Mouse (Mus musculus) embryonic facial prominence, embryonic 12.5 days (tissue): Measurements from ENCODE around the gene Kif13a. TPM values are rescaled to one million over a fixed set of nuclear protein-coding genes. Genes with fewer than 3 reads are reported as not detected.

ENCODE experiments used
- ATAC-seq: fragments of 200-750 bp; cut with Nextera tagmentation; 2 replicates; pipeline ENCODE4 v1.8.0; 2017; ENCODE audit not compliant: insufficient number of reproducible peaks, insufficient read depth, low FRiP score, low TSS enrichment
- H3K27ac ChIP-seq: fragments of 300-500 bp; sonication (generic); 2 replicates; pipeline ENCODE4 v1.5.1; 2016; ENCODE audit warnings: mild to moderate bottlenecking
- H3K27me3 ChIP-seq: fragments of 300-500 bp; sonication (generic); 2 replicates; pipeline ENCODE4 v1.6.1; 2016; ENCODE audit warnings: mild to moderate bottlenecking, moderate library complexity
- H3K36me3 ChIP-seq: fragments of 300-500 bp; sonication (generic); 2 replicates; pipeline ENCODE4 v1.6.1; 2016; ENCODE audit warnings: mild to moderate bottlenecking
- H3K4me1 ChIP-seq: fragments of 300-500 bp; sonication (generic); 2 replicates; pipeline ENCODE4 v1.6.1; 2016
- H3K4me2 ChIP-seq: fragments of 300-500 bp; sonication (generic); replicated peaks from 2 replicates; pipeline ENCODE4 v1.6.1; 2016; ENCODE audit warnings: mild to moderate bottlenecking, moderate library complexity
- H3K4me3 ChIP-seq: fragments of 300-500 bp; sonication (generic); 2 replicates; pipeline ENCODE4 v1.5.1; 2016; ENCODE audit warnings: mild to moderate bottlenecking
- H3K9ac ChIP-seq: fragments of 300-500 bp; sonication (generic); 2 replicates; pipeline ENCODE4 v1.6.1; 2016; ENCODE audit warnings: mild to moderate bottlenecking, moderate library complexity
- H3K9me3 ChIP-seq: fragments of 300-500 bp; sonication (generic); 2 replicates; pipeline ENCODE4 v1.6.1; 2016; ENCODE audit warnings: mild to moderate bottlenecking, moderate library complexity
- whole genome bisulfite sequencing: fragments of 180-500 bp; shearing (Covaris S2); methylation state at CpG from one replicate; pipeline ENCODE4 v1.1.7; 2016; 5-methylcytosine and 5-hydroxymethylcytosine counted together
- polyA plus RNA-seq: library from polyadenylated mRNA; unstranded; fragments of >200 nt; fragmentation: Nextera tagmentation; extraction: Ambion mirVana; gene quantifications from 2 replicates; pipeline ENCODE4 v1.2.1, GENCODE M21; 2016

Gene Kif13a
- polyA plus RNA-seq, 1 experiment from 2014 or later, result 22.9 TPM

DNA sequence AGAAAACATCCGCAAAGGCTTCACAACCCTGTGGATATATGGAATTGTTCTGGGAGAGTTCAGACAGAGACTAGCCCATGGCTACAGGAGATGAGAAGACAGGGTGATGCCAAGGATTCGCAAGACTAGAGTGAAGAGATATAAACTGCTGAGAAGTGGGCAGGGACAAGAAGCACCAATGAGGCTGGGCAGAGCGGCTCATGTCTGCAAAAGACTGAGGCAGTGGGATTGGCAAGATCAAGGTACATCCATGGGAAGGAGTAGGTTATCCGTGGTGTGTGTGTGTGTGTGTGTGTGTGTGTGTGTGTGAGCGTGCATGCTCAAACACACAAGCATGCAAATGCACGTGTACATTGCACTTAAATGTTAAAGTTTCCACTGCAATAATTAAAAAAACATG lies 49.4 kb downstream of the Kif13a start:
- Histone ChIP-seq H3K27me3 (no peaks in the 10 kb centered on the region), H3K36me3 (no peaks in the 10 kb centered on the region), H3K9ac (no peak overlapping the region), H3K4me1 (0 out of 2 replicates have a peak, but pooled peaks cover 9% of the 10 kb centered on the region), H3K9me3 (no peaks in the 10 kb centered on the region), H3K4me3 (no peak overlapping the region), H3K27ac (no peak overlapping the region), H3K4me2 (no peak overlapping the region)
- WGBS, result 79% methylated on average over 6 of the region's 6 CpGs
- ATAC-seq, result no peak

- H3K27ac ChIP-seq, result no peak overlapping the region
- no peaks in the 10 kb centered on the region for H3K36me3 ChIP-seq
- H3K4me3 ChIP-seq, result no peak overlapping the region
- no peak for ATAC-seq
- 84% methylated on average over 4 of the region's 4 CpGs for WGBS
- no peaks in the 10 kb centered on the region for H3K27me3 ChIP-seq
- no peak overlapping the region for H3K4me2 ChIP-seq
- no peak overlapping the region for H3K9ac ChIP-seq
- no peaks in the 10 kb centered on the region for H3K9me3 ChIP-seq
- 0 out of 2 replicates have a peak, but pooled peaks cover 6% of the 10 kb centered on the region for H3K4me1 ChIP-seq
Measured at GRCm38 (mm10) chr13:46877049-46877448, 52.6 kb downstream of the Kif13a start.

DNA sequence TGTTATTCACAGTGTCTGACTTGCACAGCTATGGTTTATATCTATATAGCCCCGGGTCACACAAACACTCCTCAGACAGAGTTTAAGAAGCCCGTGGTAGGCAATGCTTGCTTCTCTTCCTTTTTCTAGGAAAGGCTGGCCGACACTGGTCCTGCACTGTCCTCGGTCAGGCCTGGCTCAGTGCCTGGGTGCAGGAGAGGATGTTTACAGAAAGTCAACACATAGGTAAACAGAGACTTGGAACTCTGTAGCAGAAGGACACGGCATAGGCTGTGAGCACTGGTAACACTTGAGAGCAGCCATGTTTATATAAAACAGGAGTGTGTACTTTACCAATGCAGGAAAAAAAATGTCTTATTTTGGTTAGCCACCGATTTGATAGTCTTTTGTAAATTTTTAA lies 54.3 kb downstream of the Kif13a start:
- H3K27ac ChIP-seq, result no peak overlapping the region
- 68% methylated on average over 6 of the region's 6 CpGs for WGBS
- no peaks in the 10 kb centered on the region for H3K9me3 ChIP-seq
- no peaks in the 10 kb centered on the region for H3K36me3 ChIP-seq
- ATAC-seq, result no peak
- H3K4me2 ChIP-seq, result no peak overlapping the region
- peaks cover 3% of the 10 kb centered on the region; the same call in 1 of the 2 replicates for H3K4me1 ChIP-seq
- no peak overlapping the region for H3K4me3 ChIP-seq
- H3K27me3 ChIP-seq, result no peaks in the 10 kb centered on the region
- no peak overlapping the region for H3K9ac ChIP-seq

GRCm38 (mm10) chr13:46872732-46873131 lies 56.9 kb downstream of the Kif13a start:
- H3K4me1 ChIP-seq, result no peaks in the 10 kb centered on the region; the same call in 1 of the 2 replicates
- H3K9me3 ChIP-seq, result no peaks in the 10 kb centered on the region
- H3K36me3 ChIP-seq, result no peaks in the 10 kb centered on the region
- 83% methylated on average over 11 of the region's 11 CpGs for WGBS
- no peak overlapping the region for H3K4me2 ChIP-seq
- H3K9ac ChIP-seq, result no peak overlapping the region
- H3K27ac ChIP-seq, result no peak overlapping the region
- no peak overlapping the region for H3K4me3 ChIP-seq
- ATAC-seq, result no peak
- no peaks in the 10 kb centered on the region for H3K27me3 ChIP-seq

DNA sequence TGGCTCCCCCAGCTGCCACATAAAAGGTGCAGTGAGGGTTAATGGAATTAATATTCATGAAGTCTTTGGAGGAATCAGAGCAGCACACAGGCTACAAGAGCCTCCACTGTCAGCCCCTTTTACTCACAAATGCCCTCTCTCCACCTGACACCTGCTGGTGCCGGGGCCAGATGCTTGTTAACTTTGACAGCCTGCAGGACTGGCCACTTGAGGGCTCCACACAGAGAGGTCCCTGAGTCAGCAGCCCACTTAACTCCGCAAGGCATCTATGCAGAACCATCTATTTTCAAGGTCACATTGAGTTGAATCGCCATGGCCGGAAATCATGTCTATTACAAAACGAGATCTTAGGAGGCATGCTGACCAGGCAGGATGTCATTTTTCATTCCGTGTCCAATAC lies 57.5 kb downstream of the Kif13a start:
- Histone ChIP-seq H3K4me2 (no peak overlapping the region), H3K36me3 (no peaks in the 10 kb centered on the region), H3K4me1 (no peaks in the 10 kb centered on the region; the same call in 1 of the 2 replicates), H3K9me3 (no peaks in the 10 kb centered on the region), H3K9ac (no peak overlapping the region), H3K27ac (no peak overlapping the region), H3K27me3 (no peaks in the 10 kb centered on the region), H3K4me3 (no peak overlapping the region)
- no peak for ATAC-seq
- WGBS, result 66% methylated on average over 6 of the region's 6 CpGs

GRCm38 (mm10) chr13:46869464-46869863 lies 60.2 kb downstream of the Kif13a start:
- no peak for ATAC-seq
- H3K27me3 ChIP-seq, result no peaks in the 10 kb centered on the region
- WGBS, result 88% methylated on average over 13 of the region's 13 CpGs
- H3K27ac ChIP-seq, result no peak overlapping the region
- no peaks in the 10 kb centered on the region for H3K9me3 ChIP-seq
- H3K9ac ChIP-seq, result no peak overlapping the region
- H3K4me2 ChIP-seq, result no peak overlapping the region
- H3K36me3 ChIP-seq, result no peaks in the 10 kb centered on the region
- H3K4me1 ChIP-seq, result no peaks in the 10 kb centered on the region; the same call in 1 of the 2 replicates
- H3K4me3 ChIP-seq, result no peak overlapping the region

- ATAC-seq, result no peak
- H3K9ac ChIP-seq, result no peak overlapping the region
- WGBS, result 78% methylated on average over 3 of the region's 3 CpGs
Measured at GRCm38 (mm10) chr13:46863169-46863748, 66.4 kb downstream of the Kif13a start.

DNA sequence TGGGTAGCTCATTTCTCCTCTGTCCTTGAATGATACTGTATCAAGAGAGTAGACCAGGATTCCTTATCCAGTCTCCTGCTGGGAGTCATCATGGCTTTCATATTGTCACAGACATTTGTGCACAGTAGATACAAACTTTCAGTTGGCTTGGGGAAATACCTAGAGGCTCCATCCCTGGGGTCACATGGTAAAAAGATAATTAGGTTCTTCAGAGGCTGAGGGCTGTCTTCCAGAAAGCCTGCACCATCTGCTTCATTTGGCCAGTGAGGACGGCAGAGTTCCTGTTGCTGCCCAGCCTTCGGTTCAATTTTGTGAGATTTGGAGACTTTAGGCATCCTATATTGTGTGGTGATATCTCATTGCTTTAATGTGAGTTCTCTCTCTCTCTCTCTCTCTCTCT lies 69.8 kb downstream of the Kif13a start:
- no peak overlapping the region for H3K27ac ChIP-seq
- H3K4me2 ChIP-seq, result no peak overlapping the region
- H3K9ac ChIP-seq, result no peak overlapping the region
- no peaks in the 10 kb centered on the region for H3K4me1 ChIP-seq
- no peak for ATAC-seq
- no peaks in the 10 kb centered on the region for H3K36me3 ChIP-seq
- H3K27me3 ChIP-seq, result no peaks in the 10 kb centered on the region
- H3K9me3 ChIP-seq, result no peaks in the 10 kb centered on the region
- no peak overlapping the region for H3K4me3 ChIP-seq
- WGBS, result 89% methylated on average over 2 of the region's 2 CpGs

More at GRCm38 (mm10) chr13:46863169-46863748, 66.4 kb downstream of the Kif13a start:
- no peaks in the 10 kb centered on the region for H3K36me3 ChIP-seq
- no peaks in the 10 kb centered on the region for H3K27me3 ChIP-seq
- H3K4me2 ChIP-seq, result no peak overlapping the region
- H3K9me3 ChIP-seq, result no peaks in the 10 kb centered on the region
- H3K27ac ChIP-seq, result no peak overlapping the region
- no peaks in the 10 kb centered on the region for H3K4me1 ChIP-seq
- no peak overlapping the region for H3K4me3 ChIP-seq

- no peak overlapping the region for H3K27ac ChIP-seq
- H3K9ac ChIP-seq, result no peak overlapping the region
- H3K27me3 ChIP-seq, result no peaks in the 10 kb centered on the region
- H3K36me3 ChIP-seq, result no peaks in the 10 kb centered on the region
- no peak for ATAC-seq
- no peak overlapping the region for H3K4me3 ChIP-seq
- WGBS, result 90% methylated on average over 2 of the region's 2 CpGs
- no peak overlapping the region for H3K4me2 ChIP-seq
- no peaks in the 10 kb centered on the region for H3K9me3 ChIP-seq
- no peaks in the 10 kb centered on the region for H3K4me1 ChIP-seq
Measured at GRCm38 (mm10) chr13:46859173-46859572, 70.5 kb downstream of the Kif13a start.

GRCm38 (mm10) chr13:46858835-46859152 lies 70.9 kb downstream of the Kif13a start:
- Histone ChIP-seq H3K27me3 (no peaks in the 10 kb centered on the region), H3K4me1 (no peaks in the 10 kb centered on the region), H3K9ac (no peak overlapping the region), H3K27ac (no peak overlapping the region), H3K4me2 (no peak overlapping the region), H3K36me3 (no peaks in the 10 kb centered on the region), H3K4me3 (no peak overlapping the region), H3K9me3 (no peaks in the 10 kb centered on the region)
- no peak for ATAC-seq
- WGBS, result 84% methylated on average over 8 of the region's 8 CpGs

GRCm38 (mm10) chr13:46858143-46858834 lies 71.4 kb downstream of the Kif13a start:
- WGBS, result 92% methylated on average over 8 of the region's 8 CpGs

DNA sequence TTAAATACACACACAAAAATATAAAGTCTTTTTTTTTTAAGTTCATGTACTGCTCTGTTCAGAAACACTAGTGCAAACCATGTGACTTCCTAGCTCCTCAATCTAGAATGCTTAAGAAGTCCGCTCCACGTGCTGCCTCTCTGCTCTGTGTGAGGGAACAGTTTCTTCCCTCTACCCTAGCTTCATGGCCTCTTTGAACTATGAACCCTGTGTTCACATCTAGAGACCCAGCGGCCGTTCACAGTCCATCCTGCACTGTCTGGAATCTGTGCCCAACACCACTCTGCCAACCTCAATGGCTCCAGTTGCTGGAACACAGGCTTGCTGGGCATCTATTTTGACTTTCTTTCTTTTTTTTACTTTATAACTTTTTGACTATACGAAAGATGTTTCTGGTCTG lies 75.2 kb downstream of the Kif13a start:
- Histone ChIP-seq H3K4me2 (no peak overlapping the region), H3K36me3 (no peaks in the 10 kb centered on the region), H3K9ac (no peak overlapping the region), H3K4me3 (no peak overlapping the region), H3K27ac (no peak overlapping the region), H3K27me3 (no peaks in the 10 kb centered on the region), H3K4me1 (no peaks in the 10 kb centered on the region), H3K9me3 (no peaks in the 10 kb centered on the region)
- ATAC-seq, result no peak
- WGBS, result 84% methylated on average over 5 of the region's 5 CpGs

More at GRCm38 (mm10) chr13:46858143-46858834, 71.4 kb downstream of the Kif13a start:
- H3K4me3 ChIP-seq, result no peak overlapping the region
- H3K4me1 ChIP-seq, result no peaks in the 10 kb centered on the region
- no peak overlapping the region for H3K27ac ChIP-seq
- no peak overlapping the region for H3K4me2 ChIP-seq
- no peaks in the 10 kb centered on the region for H3K9me3 ChIP-seq
- no peaks in the 10 kb centered on the region for H3K27me3 ChIP-seq
- no peak overlapping the region for H3K9ac ChIP-seq
- no peak for ATAC-seq
- H3K36me3 ChIP-seq, result no peaks in the 10 kb centered on the region
